8 mouse cellular contexts compared by ENCODE assay signal in the genomic region with DNA sequence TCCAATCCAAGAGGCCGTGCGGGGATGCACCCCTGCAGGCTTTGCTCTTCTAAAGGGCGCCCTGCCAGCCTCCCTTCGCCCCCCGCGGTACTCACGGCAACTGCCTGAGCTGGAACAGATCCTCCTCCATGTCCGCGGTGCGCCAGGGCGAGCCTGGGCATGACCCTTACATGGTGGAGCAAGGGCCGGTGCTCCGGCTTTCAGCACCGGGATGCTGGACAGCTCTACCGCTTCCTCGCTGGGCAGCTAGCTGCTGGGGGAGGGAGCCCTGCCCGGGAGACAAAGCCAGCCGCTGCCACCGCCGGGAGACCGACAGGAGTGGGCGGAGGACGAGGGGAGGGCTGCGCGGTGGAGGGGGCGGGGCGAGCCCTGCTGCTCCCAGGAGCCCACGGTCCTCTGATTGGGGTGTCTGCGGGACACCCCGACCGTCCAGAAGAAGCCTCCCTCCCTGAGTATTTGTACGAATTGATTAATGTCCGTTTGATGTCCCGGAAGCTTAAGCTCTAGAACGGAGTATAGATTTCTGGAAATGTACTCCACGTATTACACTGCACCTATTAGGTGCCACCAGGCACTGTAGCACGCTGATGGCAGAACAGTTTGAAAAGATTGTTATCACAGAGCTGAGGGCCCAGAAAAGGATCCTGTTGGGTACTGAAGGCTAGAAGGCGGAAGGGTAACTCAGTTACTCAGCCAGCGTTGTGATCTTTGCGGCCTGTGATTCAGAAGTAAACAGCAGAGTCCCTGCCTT. TPM values are rescaled to one million over a fixed set of nuclear protein-coding genes. Genes with fewer than 3 reads are reported as not detected.
A peak's percentile ranks its signal among the peaks of the same experiment; 100 is the strongest.
DNase-seq lines count a peak whose midpoint lies in the region; ATAC-seq lines count a peak whose summit lies in the region.

A gene (minus strand): TSS at position 514 of the 751 bp plus-strand sequence.

- H3K9me3 ChIP-seq in hindbrain, embryonic 15.5 days: no peaks in the 10 kb centered on the region

- peaks cover 23% of the 10 kb centered on the region for H3K4me1 ChIP-seq in hindbrain, embryonic 15.5 days (replicated peaks)

- 3% methylated on average over 40 of the region's 40 CpGs for WGBS in hindbrain, embryonic 15.5 days

- no peaks in the 10 kb centered on the region for H3K27me3 ChIP-seq in hindbrain, embryonic 15.5 days

- peak; percentile 85 for DNase-seq in R1 (ENCODE audit: low read depth, low spot score)
- DNase-seq in cerebellum, postnatal 14 days: peak; percentile 86 to 88
- DNase-seq in frontal cortex, postnatal 25 days (ENCODE audit: low spot score in 2 of 2): peak; percentile 55 to 60
- DNase-seq in layer of hippocampus, postnatal 36 days: peak; percentile 81
- peak; percentile 65 for DNase-seq in lung, postnatal 25 days (ENCODE audit: low spot score)
- DNase-seq in retina, postnatal 1 day: peak; percentile 92
- peak; percentile 66 for DNase-seq in urinary bladder, postnatal 25 days (ENCODE audit: low spot score)

- H3K9ac ChIP-seq in hindbrain, embryonic 15.5 days: peak within 1 kb of the TSS; percentile 86

- H3K4me3 ChIP-seq in hindbrain, embryonic 15.5 days: peak within 1 kb of the TSS; percentile 67

- peak within 1 kb of the TSS; percentile 62 for H3K4me2 ChIP-seq in hindbrain, embryonic 15.5 days

- H3K27ac ChIP-seq in hindbrain, embryonic 15.5 days (replicated peaks): peak within 1 kb of the TSS; percentile 92

- peak; percentile 83 for ATAC-seq in hindbrain, embryonic 15.5 days (ENCODE audit: low FRiP score, low read depth)

- no peaks in the 10 kb centered on the region for H3K36me3 ChIP-seq in hindbrain, embryonic 15.5 days

RNA-seq across cellular contexts. Expression of the gene that starts here (rescaled TPM):
- 85.9 and 93.9 TPM in 2 replicates for polyA plus RNA-seq in hindbrain, embryonic 15.5 days (2015; fragmentation: Nextera tagmentation; extraction: Ambion mirVana)
- 100 to 1,000 TPM; 170 to 175 TPM for total RNA-seq in layer of hippocampus, postnatal 36 days (2021)

Comparison
In these comparisons a context has a peak if more than half of its experiments do, and no peak if none do; other contexts are left out.
1. Peak in every context shown above with its lines: DNase-seq, ATAC-seq, H3K4me3 ChIP-seq and H3K27ac ChIP-seq.